Mouse (Mus musculus): ENCODE data around the gene Hspa12a. TPM values are rescaled to one million over a fixed set of nuclear protein-coding genes. Genes with fewer than 3 reads are reported as not detected.

Gene Hspa12a
- polyA plus RNA-seq, 1 experiment = 20.7 TPM

- Histone ChIP-seq H3K27ac (replicated peaks; ENCODE audit: low read depth, low read length) (no peak overlapping the region), H3K4me1 (ENCODE audit: control insufficient read depth, insufficient read depth, insufficient read length, low read length) (peaks cover 14% of the 10 kb centered on the region), H3K4me3 (ENCODE audit: insufficient read depth, low read depth, low read length) (no peak overlapping the region)
Observed at GRCm38 (mm10) chr19:58830182-58830581, 113.3 kb downstream of the Hspa12a start.

GRCm38 (mm10) chr19:58829575-58829974 lies 113.9 kb downstream of the Hspa12a start:
- peaks cover 14% of the 10 kb centered on the region for H3K4me1 ChIP-seq (ENCODE audit: control insufficient read depth, insufficient read depth, insufficient read length, low read length)
- no peak overlapping the region for H3K27ac ChIP-seq (replicated peaks; ENCODE audit: low read depth, low read length)
- H3K4me3 ChIP-seq (ENCODE audit: insufficient read depth, low read depth, low read length) = no peak overlapping the region

DNA sequence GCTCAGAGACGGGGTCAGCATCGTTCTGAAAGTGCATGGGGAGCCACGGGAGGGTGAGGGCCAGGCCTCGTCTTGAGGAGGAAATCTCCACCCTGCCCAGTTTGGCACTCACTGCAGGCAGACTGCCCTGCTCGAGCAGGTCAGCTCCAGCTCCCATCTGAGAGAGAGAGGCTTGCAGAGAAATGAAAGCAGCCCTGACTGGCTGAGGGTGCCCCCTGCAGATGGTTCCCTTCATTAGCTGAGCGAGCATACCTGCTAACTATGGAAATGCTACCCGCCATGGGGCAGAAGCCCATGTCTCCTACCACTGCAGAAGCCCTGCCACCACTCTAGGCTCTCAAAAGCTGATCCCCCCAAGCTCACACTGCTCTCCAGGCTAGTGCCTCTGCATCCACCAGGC lies 115.8 kb downstream of the Hspa12a start:
- no peak overlapping the region for H3K27ac ChIP-seq (replicated peaks; ENCODE audit: low read depth, low read length)
- H3K4me1 ChIP-seq (ENCODE audit: control insufficient read depth, insufficient read depth, insufficient read length, low read length) = peaks cover 17% of the 10 kb centered on the region
- H3K4me3 ChIP-seq (ENCODE audit: insufficient read depth, low read depth, low read length) = no peak overlapping the region

DNA sequence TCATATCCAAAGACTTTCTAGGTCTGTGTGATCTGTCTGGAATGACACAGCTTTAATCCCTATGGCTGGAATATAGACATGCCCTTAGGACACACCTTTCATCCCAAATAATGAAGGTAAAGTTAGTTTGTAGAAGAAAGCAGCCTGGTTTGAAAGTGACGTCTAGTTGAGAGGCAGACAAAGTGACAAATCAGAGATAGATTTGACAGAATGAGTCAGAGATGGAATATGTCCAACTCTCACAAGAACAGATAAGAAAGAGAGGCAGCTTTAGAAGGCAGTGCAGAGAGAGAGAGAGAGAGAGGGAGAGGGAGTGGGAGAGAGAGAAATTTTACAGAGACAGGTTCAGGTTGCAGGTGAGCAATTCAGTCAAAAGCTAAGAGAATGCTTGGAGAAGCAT lies 119.1 kb downstream of the Hspa12a start:
- Histone ChIP-seq H3K27ac (replicated peaks; ENCODE audit: low read depth, low read length) (no peak overlapping the region), H3K4me3 (ENCODE audit: insufficient read depth, low read depth, low read length) (no peak overlapping the region), H3K4me1 (ENCODE audit: control insufficient read depth, insufficient read depth, insufficient read length, low read length) (peaks cover 5% of the 10 kb centered on the region)

GRCm38 (mm10) chr19:58823301-58823700 lies 120.2 kb downstream of the Hspa12a start:
- Histone ChIP-seq H3K4me1 (ENCODE audit: control insufficient read depth, insufficient read depth, insufficient read length, low read length) (peaks cover 13% of the 10 kb centered on the region), H3K4me3 (ENCODE audit: insufficient read depth, low read depth, low read length) (no peak overlapping the region), H3K27ac (replicated peaks; ENCODE audit: low read depth, low read length) (no peak overlapping the region)

- no peak overlapping the region for H3K4me3 ChIP-seq (ENCODE audit: insufficient read depth, low read depth, low read length)
- H3K4me1 ChIP-seq (ENCODE audit: control insufficient read depth, insufficient read depth, insufficient read length, low read length) = peaks cover 17% of the 10 kb centered on the region
- H3K27ac ChIP-seq (replicated peaks; ENCODE audit: low read depth, low read length) = peak overlapping the region; percentile 20; the same call in 1 of the 2 replicates
Observed at GRCm38 (mm10) chr19:58822454-58823200, 120.8 kb downstream of the Hspa12a start.

DNA sequence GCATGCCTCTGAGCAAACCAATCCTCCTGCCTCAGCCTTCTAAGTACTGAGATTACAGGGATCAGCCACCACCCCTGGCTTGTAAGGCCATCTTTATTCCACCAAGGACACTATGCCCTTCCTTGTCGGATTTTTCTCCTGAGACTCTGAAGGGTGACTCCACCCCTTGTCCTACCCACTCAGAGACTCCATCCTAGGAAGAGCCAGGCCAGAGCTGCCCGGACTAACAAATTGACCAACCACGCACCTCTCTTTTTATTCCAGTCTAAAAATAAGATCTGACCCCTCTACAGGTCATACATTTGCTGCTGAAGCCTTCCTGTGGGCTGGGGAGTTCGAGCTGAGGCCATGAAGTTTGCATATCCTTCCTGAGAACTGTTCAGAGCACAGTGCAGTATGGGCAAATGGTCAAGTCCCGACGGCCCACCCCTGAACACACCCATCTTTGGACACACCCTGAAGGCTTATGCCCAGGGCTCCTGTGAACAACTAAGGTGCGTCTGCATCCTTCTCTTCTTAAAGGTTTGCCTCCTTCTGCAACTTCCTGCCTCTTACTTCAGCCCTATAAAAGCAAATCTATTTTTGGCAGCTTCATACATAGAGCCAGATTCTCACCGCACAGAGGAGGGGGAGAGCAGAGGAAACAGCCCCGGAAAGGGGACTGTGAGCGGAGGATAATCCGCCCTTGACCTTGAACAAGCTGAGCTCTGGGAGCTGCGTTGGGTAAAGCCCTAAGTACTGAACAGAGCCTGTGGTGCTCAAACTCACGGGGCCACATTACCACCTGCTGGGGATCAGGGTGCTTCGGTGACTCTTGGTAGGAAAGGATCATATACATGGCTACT lies 124.7 kb downstream of the Hspa12a start:
- Histone ChIP-seq H3K27ac (replicated peaks; ENCODE audit: low read depth, low read length) (peak overlapping the region; percentile 86), H3K4me1 (ENCODE audit: control insufficient read depth, insufficient read depth, insufficient read length, low read length) (peaks cover 29% of the 10 kb centered on the region), H3K4me3 (ENCODE audit: insufficient read depth, low read depth, low read length) (no peak overlapping the region)

DNA sequence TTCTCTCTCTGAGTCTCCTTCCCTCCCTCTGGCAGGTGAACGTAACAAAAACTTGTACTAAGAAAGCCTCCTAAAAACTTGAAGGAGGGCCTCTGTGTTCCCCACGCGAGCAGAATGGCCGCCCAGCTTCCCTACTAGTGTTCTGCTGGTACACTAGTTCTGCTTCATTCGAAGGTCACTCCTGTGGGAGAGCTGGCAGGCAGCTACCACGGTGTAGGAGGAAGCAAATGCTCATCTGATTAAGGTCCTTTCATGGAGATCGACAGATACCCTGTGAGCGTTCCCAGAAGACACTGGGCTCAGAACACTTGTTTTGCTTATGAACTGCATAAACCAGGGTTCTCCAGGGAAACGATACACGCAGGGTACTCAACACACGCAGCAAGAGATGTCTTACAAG lies 126.1 kb downstream of the Hspa12a start:
- Histone ChIP-seq H3K4me1 (ENCODE audit: control insufficient read depth, insufficient read depth, insufficient read length, low read length) (peaks cover 26% of the 10 kb centered on the region), H3K27ac (replicated peaks; ENCODE audit: low read depth, low read length) (peak overlapping the region; percentile 86), H3K4me3 (ENCODE audit: insufficient read depth, low read depth, low read length) (no peak overlapping the region)

DNA sequence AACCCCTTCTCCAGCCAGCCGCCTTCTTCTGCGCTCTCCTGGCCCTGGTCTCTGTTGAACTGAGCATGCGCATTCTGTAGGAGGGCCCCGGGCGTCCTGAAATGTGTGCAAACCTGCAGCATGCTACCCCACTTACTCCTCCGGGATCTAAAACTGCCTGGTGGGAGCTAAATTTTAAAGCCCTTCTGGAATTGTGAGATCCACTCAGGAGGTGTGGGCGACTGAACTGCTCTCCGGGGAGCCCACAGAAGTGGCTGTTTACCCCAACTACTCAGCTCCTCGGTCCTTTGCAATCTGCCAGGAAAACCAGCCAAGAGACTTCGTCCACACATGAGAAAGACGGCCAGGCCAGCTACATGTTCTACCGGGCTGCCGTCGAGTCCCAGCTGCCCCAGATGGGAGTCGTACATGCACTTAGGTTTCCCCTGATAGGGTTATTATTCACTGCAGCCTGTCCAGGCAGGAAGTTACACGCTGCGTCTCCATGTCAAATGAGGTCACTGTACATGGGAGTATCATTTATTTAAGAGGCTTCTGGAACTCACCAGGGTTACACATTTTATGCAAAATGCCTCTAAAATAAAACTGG lies 126.9 kb downstream of the Hspa12a start:
- Histone ChIP-seq H3K27ac (replicated peaks; ENCODE audit: low read depth, low read length) (peak overlapping the region; percentile 21; the same call in 1 of the 2 replicates), H3K4me1 (ENCODE audit: control insufficient read depth, insufficient read depth, insufficient read length, low read length) (peaks cover 26% of the 10 kb centered on the region), H3K4me3 (ENCODE audit: insufficient read depth, low read depth, low read length) (no peak overlapping the region)

- H3K4me1 ChIP-seq (ENCODE audit: control insufficient read depth, insufficient read depth, insufficient read length, low read length) = peaks cover 26% of the 10 kb centered on the region
- H3K27ac ChIP-seq (replicated peaks; ENCODE audit: low read depth, low read length) = 0 out of 2 replicates have a peak overlapping the region, but pooled peaks have one; percentile 8
- H3K4me3 ChIP-seq (ENCODE audit: insufficient read depth, low read depth, low read length) = no peak overlapping the region
Observed at GRCm38 (mm10) chr19:58815179-58815922, 128.1 kb downstream of the Hspa12a start.

DNA sequence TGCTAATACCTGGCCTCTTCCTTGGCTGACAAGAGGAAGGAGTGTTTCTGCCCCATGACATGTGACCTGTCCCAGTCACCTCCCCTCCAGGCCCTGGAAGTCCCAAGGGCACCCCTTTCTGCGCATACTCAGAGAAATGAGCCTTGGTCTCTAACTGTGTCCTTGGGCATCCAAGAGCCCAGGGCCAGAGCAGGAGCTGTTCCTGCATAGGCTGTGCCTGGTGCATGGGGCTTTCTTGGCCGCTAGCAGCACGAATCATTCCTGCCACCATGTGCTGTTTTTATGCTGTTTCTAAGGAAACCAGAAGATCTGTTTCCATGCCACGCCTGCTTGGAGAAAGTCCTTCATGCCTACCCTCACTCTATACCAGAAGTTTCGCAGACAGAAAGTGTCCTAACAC lies 132.9 kb downstream of the Hspa12a start:
- H3K27ac ChIP-seq (replicated peaks; ENCODE audit: low read depth, low read length) = no peak overlapping the region

DNA sequence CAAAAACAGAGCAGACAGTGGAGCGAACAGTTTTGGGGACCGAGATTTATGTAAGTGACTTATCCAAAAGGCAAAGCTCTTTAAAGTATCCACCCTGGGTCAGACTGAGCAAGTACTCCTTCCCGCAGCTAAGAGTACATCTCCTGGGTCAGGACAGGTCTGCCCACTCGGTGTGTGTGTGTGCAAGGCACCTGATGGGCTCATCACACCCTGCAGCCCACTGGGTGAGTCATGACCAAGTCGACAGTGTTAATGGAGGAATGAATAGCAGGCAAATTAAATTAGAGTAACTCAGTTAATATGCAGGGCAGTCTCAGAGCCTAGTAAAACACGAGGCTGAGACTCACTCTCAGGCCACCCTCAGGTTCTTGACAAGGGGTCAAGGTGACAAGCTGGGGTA lies 134.6 kb downstream of the Hspa12a start:
- H3K4me1 ChIP-seq (ENCODE audit: control insufficient read depth, insufficient read depth, insufficient read length, low read length) = no peaks in the 10 kb centered on the region
- no peak overlapping the region for H3K27ac ChIP-seq (replicated peaks; ENCODE audit: low read depth, low read length)
- H3K4me3 ChIP-seq (ENCODE audit: insufficient read depth, low read depth, low read length) = no peak overlapping the region

More for the DNA sequence above, 132.9 kb downstream of the Hspa12a start:
- H3K4me3 ChIP-seq (ENCODE audit: insufficient read depth, low read depth, low read length) = no peak overlapping the region
- no peaks in the 10 kb centered on the region for H3K4me1 ChIP-seq (ENCODE audit: control insufficient read depth, insufficient read depth, insufficient read length, low read length)

DNA sequence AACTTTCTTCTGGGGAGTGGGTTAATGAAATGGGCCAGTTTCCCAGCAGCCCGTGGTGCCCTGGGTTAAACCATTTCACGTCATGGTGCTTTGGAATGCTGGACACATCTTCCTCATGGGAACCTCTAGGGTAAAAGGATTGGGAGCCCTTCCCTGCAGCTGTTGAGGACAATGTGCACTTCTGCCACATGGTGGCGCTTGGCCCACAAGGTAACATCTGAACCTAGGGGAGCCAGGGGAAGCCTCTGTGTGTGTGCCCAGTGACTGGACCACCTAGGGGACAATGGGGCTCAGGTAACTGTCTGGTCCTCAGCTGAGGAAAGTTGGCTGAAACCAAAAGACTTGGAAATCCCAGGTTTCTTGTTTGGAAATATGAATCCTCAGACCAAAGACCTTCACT lies 137.1 kb downstream of the Hspa12a start:
- Histone ChIP-seq H3K4me1 (ENCODE audit: control insufficient read depth, insufficient read depth, insufficient read length, low read length) (no peaks in the 10 kb centered on the region), H3K4me3 (ENCODE audit: insufficient read depth, low read depth, low read length) (no peak overlapping the region), H3K27ac (replicated peaks; ENCODE audit: low read depth, low read length) (no peak overlapping the region)

DNA sequence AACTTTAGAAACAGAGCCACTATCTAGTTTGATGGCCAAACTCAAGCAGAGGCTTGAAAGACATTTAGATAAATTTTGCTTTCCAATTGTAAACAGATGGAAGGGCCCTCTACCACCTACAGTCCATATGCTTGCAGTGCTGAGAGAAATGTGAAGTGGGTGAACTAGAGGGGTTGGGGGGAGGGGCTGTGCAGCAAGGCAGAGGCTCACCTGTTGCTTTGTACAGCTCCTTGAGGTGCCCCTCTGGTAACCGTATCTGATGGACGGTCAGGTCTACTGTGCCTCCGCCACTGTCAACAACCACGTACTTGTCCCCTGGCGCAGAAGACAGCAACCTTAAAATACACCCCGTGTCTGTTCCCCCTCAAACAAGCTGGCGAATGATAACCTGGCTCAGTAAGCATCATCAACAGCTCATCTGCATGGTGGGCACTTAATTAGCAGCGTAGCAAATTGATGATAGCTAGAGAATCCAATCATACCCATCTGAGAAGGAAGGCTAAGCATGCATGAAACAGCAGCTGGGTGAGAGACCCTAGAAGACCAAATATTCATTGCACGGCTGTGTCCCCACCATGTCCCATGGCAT lies 138.2 kb downstream of the Hspa12a start:
- H3K4me3 ChIP-seq (ENCODE audit: insufficient read depth, low read depth, low read length) = no peak overlapping the region
- H3K27ac ChIP-seq (replicated peaks; ENCODE audit: low read depth, low read length) = no peak overlapping the region
- H3K4me1 ChIP-seq (ENCODE audit: control insufficient read depth, insufficient read depth, insufficient read length, low read length) = no peaks in the 10 kb centered on the region
